Mouse (Mus musculus) gastrocnemius, adult 2 months (tissue): ENCODE measurements around the gene B230104I21Rik. TPM values are rescaled to one million over a fixed set of nuclear protein-coding genes. Genes with fewer than 3 reads are reported as not detected.

Experiments used
- DNase-seq: peaks from one replicate; pipeline ENCODE4 v3.0.0; 2022
- H3K27ac ChIP-seq: fragments of 200-600 bp; 2 replicates; pipeline ENCODE4 v1.8.1; 2022; ENCODE audit warnings: mild to moderate bottlenecking
- H3K4me3 ChIP-seq: fragments of 200-600 bp; 2 replicates; pipeline ENCODE4 v1.8.1; 2022; ENCODE audit warnings: mild to moderate bottlenecking, moderate library complexity
- CTCF ChIP-seq: fragments of 200-600 bp; IDR thresholded peaks from 2 replicates; pipeline ENCODE4 v1.8.1; 2022; ENCODE audit warnings: antibody characterized with exemption, mild to moderate bottlenecking, moderate library complexity
- intact Hi-C: fragments of 180-260 bp; cut with DNase I; formaldehyde crosslinking; loops from one replicate; pipeline ENCODE4 v1.15.1; 2025
- total RNA-seq, 2 experiments: library from RNA; stranded (reverse); gene quantifications; 2 replicates each; pipeline ENCODE4 v1.2.3; 2021

Gene B230104I21Rik
- total RNA-seq, 2 experiments from 2014 or later: not detected

DNA sequence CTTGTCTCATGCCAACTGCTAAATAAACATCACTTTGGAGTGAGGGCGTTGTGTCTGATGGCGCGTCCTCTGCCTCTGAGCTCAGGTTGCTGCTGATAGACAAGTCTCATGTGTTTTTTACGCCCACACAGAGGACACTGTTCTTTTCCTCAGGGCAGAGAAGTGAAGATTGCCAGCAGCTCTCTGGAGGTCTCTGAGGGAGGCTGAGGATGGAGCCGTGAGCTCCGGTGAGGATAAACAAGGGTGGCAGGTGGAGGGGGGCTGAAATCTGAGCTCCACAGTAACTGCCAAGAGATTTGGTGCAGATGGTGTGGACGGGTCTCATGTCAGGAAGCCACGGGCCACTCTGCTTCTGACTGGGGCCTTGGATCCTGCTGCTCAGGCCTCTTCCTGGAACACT is 50.9 kb downstream of the B230104I21Rik start:
- TF ChIP-seq CTCF: no peak
- intact Hi-C loops: no loop called here
- Histone ChIP-seq H3K4me3 (no peak overlapping the region), H3K27ac (no peak overlapping the region)
- peak; percentile 14 for DNase-seq

DNA sequence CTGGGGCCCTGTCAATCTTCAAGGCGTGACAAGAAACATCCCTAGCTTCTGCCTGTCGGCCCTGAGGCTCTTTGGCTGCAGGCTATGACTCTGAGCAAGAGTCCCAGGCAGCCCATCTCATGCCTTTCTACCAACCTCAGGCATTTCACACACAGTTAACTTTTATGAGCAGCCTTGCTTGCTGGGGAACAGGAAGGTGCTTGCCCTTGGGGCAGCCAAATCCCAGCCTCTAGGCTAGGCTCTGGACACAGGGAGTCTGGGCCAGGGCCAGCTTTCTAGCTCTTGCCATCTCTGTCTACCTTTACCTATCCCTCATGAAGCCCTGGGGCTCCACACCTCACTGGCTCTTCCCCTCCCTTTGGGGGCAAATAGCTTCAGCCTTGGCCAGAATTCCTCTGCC is 53.7 kb downstream of the B230104I21Rik start:
- no peak overlapping the region for H3K27ac ChIP-seq
- no peak for DNase-seq
- intact Hi-C loops: no loop called here
- no peak for TF ChIP-seq CTCF
- no peak overlapping the region for H3K4me3 ChIP-seq

GRCm38 (mm10) chr4:154390333-154391080 is 54.6 kb downstream of the B230104I21Rik start:
- Histone ChIP-seq H3K27ac (no peak overlapping the region), H3K4me3 (no peak overlapping the region)
- no peak for TF ChIP-seq CTCF
- intact Hi-C loops: no loop called here
- DNase-seq: peak; percentile 12

GRCm38 (mm10) chr4:154392641-154393040 is 56.7 kb downstream of the B230104I21Rik start:
- TF ChIP-seq CTCF: peak; percentile 35; the same call in 1 of the 2 replicates
- H3K27ac ChIP-seq: no peak overlapping the region
- H3K4me3 ChIP-seq: no peak overlapping the region
- intact Hi-C loops: no loop called here
- no peak for DNase-seq

DNA sequence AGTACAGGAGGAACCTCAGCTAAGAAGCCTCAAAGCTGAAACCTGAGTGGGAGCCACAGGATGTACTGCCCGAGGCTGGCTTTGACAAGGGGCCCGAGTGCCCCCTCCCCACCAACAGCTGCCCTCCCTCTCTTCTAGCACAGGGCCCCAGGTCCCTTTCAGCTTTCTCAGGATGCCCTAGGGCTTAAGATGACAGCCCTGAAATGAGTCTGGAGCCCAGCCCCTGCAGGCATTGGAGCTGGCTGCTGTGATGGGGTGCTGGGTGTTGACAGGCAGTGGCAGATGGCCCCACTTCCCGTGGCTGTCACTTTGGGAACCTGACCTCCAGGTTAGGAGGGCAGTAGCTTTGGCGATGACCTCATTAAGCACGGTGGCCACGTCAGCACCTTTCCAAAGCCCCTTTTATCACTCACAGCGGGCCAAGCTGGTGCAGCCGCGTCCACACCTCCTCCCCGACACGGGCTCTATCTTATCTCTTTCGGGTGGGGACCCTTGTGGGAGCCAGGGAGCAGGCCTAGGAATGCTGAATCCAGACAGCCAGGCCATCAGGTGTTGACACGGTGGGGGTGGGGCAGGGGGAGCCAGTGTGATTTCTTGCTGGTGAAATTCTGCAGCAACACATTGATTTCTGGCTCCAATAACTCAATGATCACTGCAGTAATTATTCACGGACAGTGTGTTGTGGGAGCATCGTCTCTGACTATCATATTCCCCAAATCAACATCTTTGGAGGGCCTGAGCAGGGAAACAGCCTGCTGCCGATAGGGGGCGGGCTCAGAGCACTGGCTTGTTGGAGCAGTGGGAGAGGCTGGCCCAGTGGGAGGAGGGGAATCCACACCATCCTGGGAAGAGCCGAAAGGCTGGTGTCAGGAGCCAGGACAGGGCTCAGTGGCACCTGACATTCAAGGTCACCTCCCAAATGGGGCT is 57.5 kb downstream of the B230104I21Rik start:
- Histone ChIP-seq H3K4me3 (no peak overlapping the region), H3K27ac (no peak overlapping the region)
- DNase-seq: peak; percentile 51
- peak; percentile 60 for TF ChIP-seq CTCF
- intact Hi-C loops: no loop called here

DNA sequence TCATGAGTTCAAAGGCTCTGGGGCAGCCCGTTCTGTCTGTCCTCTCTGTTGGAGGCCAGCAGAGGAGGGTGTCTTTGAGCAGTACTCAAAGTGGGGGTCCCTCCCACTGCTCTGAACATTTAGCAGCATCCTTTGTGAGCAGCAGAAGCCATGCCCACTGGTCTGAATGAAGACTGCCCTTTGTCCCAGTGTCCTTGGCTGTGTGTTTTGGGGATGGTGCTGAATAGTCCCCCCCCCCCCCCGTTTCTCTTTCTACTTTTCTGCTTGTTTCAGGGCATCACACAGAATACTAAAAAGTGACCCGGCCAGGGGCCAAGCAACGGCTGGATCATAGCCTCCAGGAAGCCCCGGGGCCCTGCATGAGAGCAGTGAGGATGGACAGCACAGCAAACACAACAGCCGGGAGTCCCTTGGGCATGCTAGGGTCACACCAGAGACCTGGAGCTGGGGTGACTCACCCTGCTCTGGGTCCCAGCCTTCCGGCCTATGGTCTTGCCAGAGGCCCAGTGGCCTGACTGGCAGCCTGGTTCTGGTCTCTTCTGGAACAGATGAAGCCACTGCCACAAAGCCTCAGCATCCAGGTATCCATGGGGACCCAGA is 58.3 kb downstream of the B230104I21Rik start:
- no peak overlapping the region for H3K27ac ChIP-seq
- no peak for DNase-seq
- no peak overlapping the region for H3K4me3 ChIP-seq
- intact Hi-C loops: no loop called here
- no peak for TF ChIP-seq CTCF

GRCm38 (mm10) chr4:154396652-154397301 is 60.9 kb downstream of the B230104I21Rik start:
- DNase-seq: no peak
- intact Hi-C loops: no loop called here
- no peak for TF ChIP-seq CTCF
- no peak overlapping the region for H3K27ac ChIP-seq
- no peak overlapping the region for H3K4me3 ChIP-seq

Other genes starting within 250 kb of the B230104I21Rik start
- not detected for gene Trp73, start 195.9 kb upstream of the B230104I21Rik start, total RNA-seq
- gene Wrap73, start 193.8 kb upstream of the B230104I21Rik start, total RNA-seq: 10 to 100 TPM; 10.6 to 10.8 TPM
- 100 to 1,000 TPM in 1 of 2 experiments, 10 to 100 TPM in 1; 86.9 to 109 TPM for gene Tprgl, start 175.5 kb upstream of the B230104I21Rik start, total RNA-seq
- gene Megf6, start 165.4 kb upstream of the B230104I21Rik start, total RNA-seq: under 1 TPM; 0.15 to 0.70 TPM
- gene Arhgef16, start 34.5 kb upstream of the B230104I21Rik start, total RNA-seq: under 1 TPM; 0.17 to 0.23 TPM